Mouse (Mus musculus) midbrain, postnatal 0 days (tissue): ENCODE data around the gene Itga2. TPM values are rescaled to one million over a fixed set of nuclear protein-coding genes. Genes with fewer than 3 reads are reported as not detected.

Source experiments
- ATAC-seq: fragments of 200-750 bp; cut with Nextera tagmentation; 2 replicates; pipeline ENCODE4 v1.8.0; 2017; ENCODE audit warnings: moderate number of reproducible peaks, mild to moderate bottlenecking, moderate TSS enrichment, moderate library complexity; ENCODE audit not compliant: low FRiP score
- DNase-seq: peaks from one replicate; pipeline ENCODE4 v3.0.0-alpha.2; 2015; ENCODE audit warnings: low spot score
- H3K27ac ChIP-seq: fragments of 300-500 bp; sonication (generic); 2 replicates; pipeline ENCODE4 v1.5.1; 2014; ENCODE audit warnings: low read depth, mild to moderate bottlenecking, low read length, mixed read lengths
- H3K27me3 ChIP-seq: fragments of 300-500 bp; sonication (generic); 2 replicates; pipeline ENCODE4 v1.6.1; 2014; ENCODE audit warnings: low read length, control low read depth, mixed read lengths; ENCODE audit not compliant: insufficient read depth
- H3K36me3 ChIP-seq: fragments of 300-500 bp; sonication (generic); 2 replicates; pipeline ENCODE4 v1.6.1; 2014; ENCODE audit warnings: low read length, control low read depth, mixed read lengths; ENCODE audit not compliant: insufficient read depth
- H3K4me1 ChIP-seq: fragments of 300-500 bp; sonication (generic); 2 replicates; pipeline ENCODE4 v1.6.1; 2014; ENCODE audit warnings: mild to moderate bottlenecking, control low read depth, antibody characterized with exemption, low read length, mixed read lengths; ENCODE audit not compliant: insufficient read depth
- H3K4me2 ChIP-seq: fragments of 300-500 bp; sonication (generic); 2 replicates; pipeline ENCODE4 v1.6.1; 2014; ENCODE audit warnings: low read depth, mild to moderate bottlenecking, low read length, mixed read lengths; ENCODE audit not compliant: poor library complexity, severe bottlenecking
- H3K4me3 ChIP-seq: fragments of 300-500 bp; sonication (generic); 2 replicates; pipeline ENCODE4 v1.5.1; 2014; ENCODE audit warnings: low read depth, mild to moderate bottlenecking, low read length, moderate library complexity
- H3K9ac ChIP-seq: fragments of 300-500 bp; sonication (generic); replicated peaks from 2 replicates; pipeline ENCODE4 v1.6.1; 2014; ENCODE audit warnings: mild to moderate bottlenecking, low read length, moderate library complexity, mixed read lengths; ENCODE audit not compliant: poor library complexity, severe bottlenecking
- H3K9me3 ChIP-seq: fragments of 300-500 bp; sonication (generic); 2 replicates; pipeline ENCODE4 v1.6.1; 2016; ENCODE audit warnings: low read length, control low read depth
- CTCF ChIP-seq: IDR thresholded peaks from 2 replicates; pipeline ENCODE4 v1.5.1; 2016; ENCODE audit warnings: antibody characterized with exemption, mild to moderate bottlenecking
- WGBS: fragments of 180-500 bp; shearing (Covaris S2); extraction: QIAGEN DNeasy Blood & Tissue Kit; methylation state at CpG from one replicate; pipeline ENCODE4 v1.1.7; 2014; 5-methylcytosine and 5-hydroxymethylcytosine counted together
- polyA plus RNA-seq: library from polyadenylated mRNA; unstranded; fragments of >200 nt; fragmentation: Nextera tagmentation; extraction: Ambion mirVana; gene quantifications from 2 replicates; pipeline ENCODE4 v1.2.1, GENCODE M21; 2015
- total RNA-seq: library from RNA; depleted of rRNA; stranded (reverse); fragments of >200 nt; gene quantifications from 2 replicates; pipeline ENCODE4 v1.2.3, GENCODE M21; 2014

The Itga2 gene
- total and polyA plus RNA-seq, 2 experiments from 2014 or later: 0.31 to 1.1 TPM

GRCm38 (mm10) chr13:114914559-114914958 lies 17.3 kb downstream of the Itga2 start:
- Histone ChIP-seq H3K4me2 (no peak overlapping the region), H3K4me1 (no peaks in the 10 kb centered on the region), H3K9me3 (no peaks in the 10 kb centered on the region), H3K27me3 (no peaks in the 10 kb centered on the region), H3K4me3 (no peak overlapping the region), H3K9ac (no peak overlapping the region), H3K36me3 (no peaks in the 10 kb centered on the region), H3K27ac (no peak overlapping the region)
- 84% methylated on average over 4 of the region's 4 CpGs for WGBS
- no peak for DNase-seq
- TF ChIP-seq CTCF: no peak
- no peak for ATAC-seq

DNA sequence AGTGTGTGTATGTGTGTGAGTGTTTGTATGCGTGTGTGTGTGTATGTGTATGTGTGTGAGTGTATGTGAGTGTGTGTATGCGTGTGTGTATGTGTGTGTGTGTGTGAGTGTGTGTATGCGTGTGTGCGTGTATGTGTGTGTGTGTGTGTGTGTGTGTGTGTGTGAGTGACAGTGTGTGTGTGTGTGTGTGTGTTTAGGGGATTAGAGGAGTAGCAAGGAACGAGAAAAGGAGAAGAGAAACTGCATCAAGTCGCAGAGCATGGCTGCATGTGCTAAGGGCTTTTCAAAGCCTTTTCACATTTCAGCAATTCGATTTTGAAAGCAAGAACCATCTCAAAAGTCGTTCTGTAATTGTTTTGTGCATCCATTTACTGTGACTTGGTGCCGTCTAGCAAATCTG lies 21.3 kb downstream of the Itga2 start:
- no peak overlapping the region for H3K27ac ChIP-seq
- H3K4me2 ChIP-seq: no peak overlapping the region
- no peaks in the 10 kb centered on the region for H3K4me1 ChIP-seq
- no peak for TF ChIP-seq CTCF
- H3K27me3 ChIP-seq: no peaks in the 10 kb centered on the region
- DNase-seq (no peak), ATAC-seq (no peak)
- no peak overlapping the region for H3K9ac ChIP-seq
- H3K9me3 ChIP-seq: no peaks in the 10 kb centered on the region
- H3K36me3 ChIP-seq: no peaks in the 10 kb centered on the region
- 71% methylated on average over 9 of the region's 9 CpGs for WGBS
- H3K4me3 ChIP-seq: no peak overlapping the region

DNA sequence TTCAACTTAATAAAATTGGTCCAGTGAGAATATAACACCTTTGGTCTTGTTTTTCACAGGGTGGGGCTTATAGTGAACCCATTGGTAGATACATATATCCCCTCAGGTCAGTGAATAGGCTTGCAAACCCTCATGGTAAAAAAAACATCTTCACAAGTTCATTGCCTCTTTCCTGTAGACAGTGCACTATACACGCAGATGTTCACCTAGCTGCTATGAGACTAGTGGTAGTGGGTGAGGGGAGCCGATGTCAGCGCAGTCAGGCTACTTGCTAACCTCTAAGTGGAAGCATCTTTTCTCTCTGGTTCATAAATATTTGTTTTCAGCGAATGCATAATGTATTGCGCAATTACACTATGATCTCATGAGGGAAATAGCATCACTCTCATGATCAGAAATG lies 22.4 kb downstream of the Itga2 start:
- Histone ChIP-seq H3K4me1 (no peaks in the 10 kb centered on the region), H3K36me3 (no peaks in the 10 kb centered on the region), H3K9me3 (no peaks in the 10 kb centered on the region), H3K27me3 (no peaks in the 10 kb centered on the region), H3K4me2 (no peak overlapping the region), H3K4me3 (no peak overlapping the region), H3K9ac (no peak overlapping the region), H3K27ac (no peak overlapping the region)
- 87% methylated on average over 5 of the region's 5 CpGs for WGBS
- no peak for TF ChIP-seq CTCF
- ATAC-seq (no peak), DNase-seq (no peak)

DNA sequence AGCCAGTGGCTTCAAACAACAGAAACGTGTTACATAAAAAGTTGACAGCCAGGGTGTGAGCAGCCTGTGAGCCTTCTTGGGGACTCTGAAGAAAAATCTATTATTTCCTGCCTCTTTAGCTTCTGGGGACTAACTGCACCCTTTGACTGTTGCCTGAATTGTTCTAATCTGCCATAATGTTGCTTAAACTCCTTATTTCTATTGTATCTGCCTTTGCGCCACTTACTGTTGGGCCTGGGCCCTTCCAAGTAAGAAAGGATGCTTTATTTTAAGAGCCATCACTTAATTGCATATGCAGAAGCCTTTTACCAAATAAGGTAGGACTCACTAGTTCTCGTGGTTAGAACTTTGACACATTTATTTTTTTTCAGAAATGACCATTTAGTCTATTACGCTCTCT lies 24.0 kb downstream of the Itga2 start:
- 83% methylated on average over 4 of the region's 4 CpGs for WGBS
- Histone ChIP-seq H3K27me3 (no peaks in the 10 kb centered on the region), H3K9me3 (no peaks in the 10 kb centered on the region), H3K36me3 (no peaks in the 10 kb centered on the region), H3K4me1 (no peaks in the 10 kb centered on the region), H3K4me3 (no peak overlapping the region), H3K4me2 (no peak overlapping the region), H3K9ac (no peak overlapping the region), H3K27ac (no peak overlapping the region)
- ATAC-seq (no peak), DNase-seq (no peak)
- TF ChIP-seq CTCF: no peak

DNA sequence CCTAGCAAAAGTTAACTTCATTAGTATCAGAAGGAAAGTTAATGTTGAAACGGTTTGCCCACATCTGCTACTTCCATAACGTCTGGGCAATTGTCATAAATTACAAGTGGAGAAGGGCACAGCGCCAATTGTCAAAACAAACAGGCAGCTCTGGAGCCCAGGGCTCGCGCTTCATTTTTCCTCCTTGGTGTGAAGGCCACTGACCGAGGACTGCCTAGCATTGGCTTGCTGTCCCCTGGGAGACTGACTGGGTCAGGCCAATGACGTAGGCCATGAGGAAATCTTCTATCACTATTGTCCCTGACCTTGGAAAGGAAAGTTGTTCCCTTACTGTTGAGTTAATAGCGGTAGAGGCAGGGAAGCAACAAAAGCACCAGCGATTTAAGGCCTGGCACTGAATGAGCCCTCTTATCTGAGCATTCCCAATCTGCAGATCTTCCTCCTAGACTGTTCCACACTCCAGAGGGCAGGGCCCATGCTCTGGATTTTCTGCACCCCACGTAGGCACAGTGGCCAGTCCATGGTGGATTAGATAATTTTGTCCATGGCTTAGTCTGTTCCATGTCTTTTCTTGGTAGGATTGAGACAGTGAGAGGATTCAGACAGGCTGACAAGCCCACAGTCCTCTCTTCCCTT lies 35.0 kb downstream of the Itga2 start:
- Histone ChIP-seq H3K27me3 (no peaks in the 10 kb centered on the region), H3K4me1 (no peaks in the 10 kb centered on the region), H3K36me3 (no peaks in the 10 kb centered on the region), H3K4me2 (no peak overlapping the region), H3K4me3 (no peak overlapping the region), H3K9me3 (no peaks in the 10 kb centered on the region), H3K9ac (no peak overlapping the region), H3K27ac (no peak overlapping the region)
- DNase-seq: no peak
- no peak for ATAC-seq
- TF ChIP-seq CTCF: no peak
- WGBS: 82% methylated on average over 10 of the region's 10 CpGs

DNA sequence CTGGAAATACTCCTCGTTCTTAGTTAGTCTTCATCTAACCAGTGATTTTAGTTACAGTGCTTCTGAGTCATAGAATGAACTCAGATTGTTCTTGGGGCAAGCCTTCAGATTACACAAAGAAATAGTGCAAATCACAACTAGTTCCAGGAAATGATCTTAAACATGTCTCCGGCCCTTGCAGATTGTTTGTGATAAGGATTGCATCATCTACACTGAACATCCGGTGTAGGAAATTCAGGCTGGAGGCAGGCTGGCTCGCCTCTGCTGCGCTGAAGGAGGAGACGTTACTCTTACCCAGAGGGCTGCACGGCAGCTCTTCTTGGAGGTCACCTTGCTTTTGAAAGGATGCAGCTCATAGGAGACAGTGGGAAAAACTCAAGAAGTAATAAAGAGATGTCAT lies 36.0 kb downstream of the Itga2 start:
- TF ChIP-seq CTCF: no peak
- no peaks in the 10 kb centered on the region for H3K36me3 ChIP-seq
- no peaks in the 10 kb centered on the region for H3K27me3 ChIP-seq
- no peak overlapping the region for H3K4me3 ChIP-seq
- DNase-seq (no peak), ATAC-seq (no peak)
- H3K4me2 ChIP-seq: no peak overlapping the region
- H3K4me1 ChIP-seq: no peaks in the 10 kb centered on the region
- H3K9ac ChIP-seq: no peak overlapping the region
- H3K9me3 ChIP-seq: no peaks in the 10 kb centered on the region
- H3K27ac ChIP-seq: no peak overlapping the region
- WGBS: 82% methylated on average over 7 of the region's 7 CpGs
